Mouse (Mus musculus): ENCODE results near the gene Szrd1. TPM values are rescaled to one million over a fixed set of nuclear protein-coding genes. Genes with fewer than 3 reads are reported as not detected.

Gene Szrd1
- polyA plus RNA-seq, 1 experiment from 2014 or later: 33.4 TPM

DNA sequence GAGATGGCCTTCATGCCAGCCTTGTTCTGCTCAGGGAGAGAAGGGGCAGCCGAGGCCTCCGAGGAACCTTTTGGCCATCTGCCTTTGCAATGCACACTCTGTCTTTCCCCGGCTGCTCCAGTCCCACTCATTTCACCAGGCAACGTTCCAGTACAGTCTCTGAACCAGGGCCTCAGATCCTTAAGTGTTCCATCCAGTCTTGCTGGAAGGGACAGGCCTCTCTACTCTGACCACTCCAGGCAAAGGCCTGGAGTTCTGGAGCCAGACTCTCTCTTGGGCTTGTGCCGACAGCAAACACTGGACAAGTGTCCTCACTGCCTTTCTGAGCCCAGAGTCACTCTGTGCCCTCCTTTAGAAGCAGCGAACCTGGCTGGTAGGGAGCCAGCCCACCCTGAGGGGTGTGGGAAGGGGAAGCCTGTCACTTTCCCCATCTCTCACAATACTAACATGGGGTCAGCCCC lies 25.0 kb downstream of the Szrd1 start:
- H3K36me3 ChIP-seq: peaks cover 82% of the 10 kb centered on the region
- no peak overlapping the region for H3K4me2 ChIP-seq
- no peaks in the 10 kb centered on the region for H3K27me3 ChIP-seq (replicated peaks)
- no peak overlapping the region for H3K4me3 ChIP-seq
- 0 out of 2 replicates have a peak overlapping the region, but pooled peaks have one; percentile 23 for H3K9ac ChIP-seq
- no peak for ATAC-seq (ENCODE audit: insufficient number of reproducible peaks, low FRiP score)
- H3K4me1 ChIP-seq (replicated peaks): peaks cover 21% of the 10 kb centered on the region
- no peak overlapping the region for H3K27ac ChIP-seq (ENCODE audit: poor library complexity, severe bottlenecking)
- 0 out of 2 replicates have a peak, but pooled peaks cover 4% of the 10 kb centered on the region for H3K9me3 ChIP-seq (replicated peaks)
- 89% methylated on average over 6 of the region's 6 CpGs for WGBS

DNA sequence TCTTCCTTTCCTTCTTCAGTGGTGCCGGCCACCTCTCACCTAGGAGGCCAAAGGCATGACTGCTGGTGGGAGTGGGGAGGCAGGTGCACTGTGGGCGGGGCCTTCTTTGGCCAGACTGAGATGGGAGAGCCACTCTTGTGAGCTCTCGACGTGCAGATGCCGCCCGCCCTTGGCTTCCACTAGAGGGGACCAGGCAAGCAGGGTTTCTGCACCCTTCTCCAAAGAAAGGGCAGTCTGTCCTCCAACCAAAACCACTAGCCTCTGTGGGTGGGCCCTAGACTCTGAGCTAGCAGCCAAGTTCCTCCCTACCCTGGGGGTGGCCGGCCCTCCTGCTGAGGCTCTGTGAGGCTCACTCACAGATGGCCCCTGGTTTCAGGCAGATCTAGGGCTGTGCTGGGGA lies 25.7 kb downstream of the Szrd1 start:
- H3K9me3 ChIP-seq (replicated peaks): 0 out of 2 replicates have a peak, but pooled peaks cover 4% of the 10 kb centered on the region
- no peak overlapping the region for H3K27ac ChIP-seq (ENCODE audit: poor library complexity, severe bottlenecking)
- 77% methylated on average over 7 of the region's 7 CpGs for WGBS
- no peak overlapping the region for H3K4me3 ChIP-seq
- H3K4me2 ChIP-seq: no peak overlapping the region
- no peak overlapping the region for H3K9ac ChIP-seq
- H3K27me3 ChIP-seq (replicated peaks): no peaks in the 10 kb centered on the region
- H3K36me3 ChIP-seq: peaks cover 82% of the 10 kb centered on the region
- peaks cover 17% of the 10 kb centered on the region for H3K4me1 ChIP-seq (replicated peaks)
- no peak for ATAC-seq (ENCODE audit: insufficient number of reproducible peaks, low FRiP score)

DNA sequence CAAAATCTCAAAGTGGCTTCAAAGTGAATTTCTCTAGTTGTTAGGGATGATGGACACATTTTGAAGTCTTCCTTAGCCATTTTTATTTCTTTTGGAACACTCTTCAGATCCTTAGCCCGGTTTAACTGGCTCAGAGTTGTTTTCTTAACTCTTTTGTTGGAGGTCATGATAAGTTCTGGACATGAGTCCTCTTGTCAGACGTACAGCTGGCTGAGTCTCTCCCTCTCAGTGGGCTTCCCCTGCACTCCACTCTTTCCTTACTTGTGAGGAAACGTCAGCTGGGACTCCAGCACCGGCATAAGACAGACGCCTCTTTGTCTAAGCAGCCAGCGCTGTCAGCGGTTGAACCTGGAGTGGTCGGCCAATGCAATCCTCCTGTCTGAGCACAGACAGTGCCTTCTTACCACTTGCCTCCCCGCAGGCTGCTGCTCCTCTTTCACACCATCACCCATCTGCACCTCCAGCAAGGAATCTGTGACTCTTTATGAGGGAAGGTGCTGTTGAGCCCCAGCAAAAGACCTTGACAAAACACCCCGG lies 31.3 kb downstream of the Szrd1 start:
- H3K4me1 ChIP-seq (replicated peaks): peaks cover 15% of the 10 kb centered on the region
- no peak overlapping the region for H3K4me3 ChIP-seq
- no peak overlapping the region for H3K9ac ChIP-seq
- no peak overlapping the region for H3K4me2 ChIP-seq
- ATAC-seq (ENCODE audit: insufficient number of reproducible peaks, low FRiP score): 0 out of 2 replicates have a peak, but pooled peaks have one; percentile 30
- WGBS: 16% methylated on average over 10 of the region's 10 CpGs
- H3K9me3 ChIP-seq (replicated peaks): 0 out of 2 replicates have a peak, but pooled peaks cover 4% of the 10 kb centered on the region
- H3K36me3 ChIP-seq: peaks cover 33% of the 10 kb centered on the region
- H3K27ac ChIP-seq (ENCODE audit: poor library complexity, severe bottlenecking): peak overlapping the region; percentile 56
- 0 out of 2 replicates have a peak, but pooled peaks cover 6% of the 10 kb centered on the region for H3K27me3 ChIP-seq (replicated peaks)

DNA sequence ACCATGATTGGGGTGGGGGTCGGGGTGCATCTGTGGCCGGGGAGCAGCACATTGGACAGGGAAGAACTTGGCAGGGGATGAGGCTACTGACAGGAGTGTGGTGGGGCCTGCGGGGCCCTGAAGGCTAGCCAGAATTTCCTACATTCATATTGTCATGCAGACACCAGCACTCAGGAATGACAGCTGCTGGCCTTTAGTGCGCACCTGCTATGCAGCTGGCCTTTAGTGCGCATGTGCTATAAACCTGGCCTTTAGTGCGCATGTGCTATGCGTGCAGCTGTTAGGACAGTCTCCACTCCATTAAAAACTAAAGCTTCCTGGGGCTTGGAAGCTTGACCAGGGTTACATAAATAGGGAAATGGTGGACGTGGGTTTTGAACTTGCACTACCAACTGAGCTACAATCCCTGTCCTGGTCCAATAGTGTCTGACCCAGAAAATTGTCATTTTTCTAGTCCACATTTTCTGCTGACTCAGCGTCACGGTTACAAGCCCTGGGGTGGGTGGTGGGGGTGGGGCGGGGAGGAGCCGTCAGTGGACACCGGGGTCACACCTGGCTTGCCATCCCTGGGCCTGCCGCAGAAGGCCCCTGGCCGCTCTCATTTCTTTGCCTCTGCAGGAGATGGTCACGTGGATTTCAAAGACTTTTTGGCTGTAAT lies 32.9 kb downstream of the Szrd1 start:
- Histone ChIP-seq H3K9ac (no peak overlapping the region), H3K27ac (ENCODE audit: poor library complexity, severe bottlenecking) (no peak overlapping the region)
- 81% methylated on average over 16 of the region's 16 CpGs for WGBS

DNA sequence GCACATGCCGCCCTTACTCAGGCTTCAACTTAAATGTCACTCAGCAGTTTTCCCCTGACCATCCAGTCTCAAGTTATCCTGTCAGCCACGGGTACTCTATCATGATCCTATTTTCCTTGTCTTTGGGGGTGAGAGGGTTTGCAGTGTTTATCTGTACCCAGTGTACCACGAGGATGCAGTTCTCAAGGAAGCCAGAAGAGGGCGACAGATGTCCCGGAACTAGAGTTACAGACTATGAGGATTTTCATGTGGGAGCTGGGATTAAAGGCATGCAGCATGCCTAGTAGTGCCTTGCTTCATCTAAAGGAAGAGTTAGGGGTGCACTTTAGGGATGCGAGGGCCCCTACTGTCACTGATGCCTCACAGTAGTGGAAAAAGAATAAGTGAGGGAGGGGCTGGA lies 37.7 kb downstream of the Szrd1 start:
- Histone ChIP-seq H3K36me3 (no peaks in the 10 kb centered on the region), H3K4me1 (replicated peaks) (peaks cover 7% of the 10 kb centered on the region), H3K27ac (ENCODE audit: poor library complexity, severe bottlenecking) (no peak overlapping the region), H3K4me2 (no peak overlapping the region), H3K4me3 (no peak overlapping the region), H3K27me3 (replicated peaks) (0 out of 2 replicates have a peak, but pooled peaks cover 6% of the 10 kb centered on the region), H3K9ac (no peak overlapping the region), H3K9me3 (replicated peaks) (no peaks in the 10 kb centered on the region)
- no peak for ATAC-seq (ENCODE audit: insufficient number of reproducible peaks, low FRiP score)
- WGBS: 61% methylated on average over 6 of the region's 6 CpGs

More for the DNA sequence above, 32.9 kb downstream of the Szrd1 start:
- no peak for ATAC-seq (ENCODE audit: insufficient number of reproducible peaks, low FRiP score)
- Histone ChIP-seq H3K27me3 (replicated peaks) (0 out of 2 replicates have a peak, but pooled peaks cover 6% of the 10 kb centered on the region), H3K4me3 (no peak overlapping the region), H3K9me3 (replicated peaks) (0 out of 2 replicates have a peak, but pooled peaks cover 4% of the 10 kb centered on the region), H3K4me1 (replicated peaks) (peaks cover 15% of the 10 kb centered on the region), H3K36me3 (peaks cover 16% of the 10 kb centered on the region), H3K4me2 (no peak overlapping the region)

DNA sequence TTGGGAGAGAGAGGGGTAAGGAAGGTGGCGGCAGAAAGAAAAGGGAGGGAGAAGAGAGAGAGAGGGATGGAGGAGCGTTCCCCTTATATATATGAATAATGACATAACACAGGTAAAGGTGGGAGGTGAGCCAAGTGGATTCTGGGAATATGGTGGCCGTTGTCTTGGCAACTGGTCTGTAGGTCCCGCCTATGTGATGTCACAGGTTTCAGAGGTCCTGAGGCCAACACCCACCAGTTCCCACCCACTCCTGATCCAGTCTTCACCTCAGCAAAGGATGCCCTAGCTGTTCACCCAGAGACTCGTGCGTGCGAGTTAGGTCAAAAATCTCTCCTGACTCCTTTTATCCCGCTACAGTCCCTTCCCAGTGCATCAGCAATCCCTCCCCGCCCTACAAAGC lies 38.3 kb downstream of the Szrd1 start:
- WGBS: 84% methylated on average over 9 of the region's 9 CpGs
- H3K4me2 ChIP-seq: no peak overlapping the region

DNA sequence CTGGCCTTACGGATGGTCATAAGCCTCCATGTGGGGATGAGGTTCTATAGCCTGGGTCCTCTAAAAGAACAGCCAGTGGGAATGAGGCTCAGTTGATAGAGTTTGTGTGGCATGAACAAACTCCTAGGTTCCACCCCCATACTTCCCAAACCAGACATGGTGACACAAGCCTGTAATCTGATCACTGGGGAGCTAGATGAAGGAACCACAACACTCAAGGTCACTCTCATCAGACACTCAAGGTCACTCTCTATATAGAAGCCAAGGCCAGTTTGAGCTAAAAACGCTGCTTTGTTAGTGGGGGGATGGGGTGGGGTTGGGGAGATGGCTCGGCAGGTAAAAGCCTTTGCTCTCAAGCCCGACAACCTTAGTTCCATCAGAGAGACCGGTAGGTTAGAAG lies 39.6 kb downstream of the Szrd1 start:
- 59% methylated on average over 5 of the region's 5 CpGs for WGBS
- no peak overlapping the region for H3K9ac ChIP-seq
- no peaks in the 10 kb centered on the region for H3K36me3 ChIP-seq
- no peak overlapping the region for H3K27ac ChIP-seq (ENCODE audit: poor library complexity, severe bottlenecking)
- H3K9me3 ChIP-seq (replicated peaks): no peaks in the 10 kb centered on the region
- no peak overlapping the region for H3K4me3 ChIP-seq
- H3K4me1 ChIP-seq (replicated peaks): peaks cover 10% of the 10 kb centered on the region
- no peak for ATAC-seq (ENCODE audit: insufficient number of reproducible peaks, low FRiP score)
- 0 out of 2 replicates have a peak, but pooled peaks cover 6% of the 10 kb centered on the region for H3K27me3 ChIP-seq (replicated peaks)
- H3K4me2 ChIP-seq: no peak overlapping the region

More for the DNA sequence above, 38.3 kb downstream of the Szrd1 start:
- H3K4me1 ChIP-seq (replicated peaks): peaks cover 10% of the 10 kb centered on the region
- H3K9ac ChIP-seq: no peak overlapping the region
- H3K4me3 ChIP-seq: no peak overlapping the region
- no peak overlapping the region for H3K27ac ChIP-seq (ENCODE audit: poor library complexity, severe bottlenecking)
- ATAC-seq (ENCODE audit: insufficient number of reproducible peaks, low FRiP score): no peak
- H3K36me3 ChIP-seq: no peaks in the 10 kb centered on the region
- 0 out of 2 replicates have a peak, but pooled peaks cover 6% of the 10 kb centered on the region for H3K27me3 ChIP-seq (replicated peaks)
- H3K9me3 ChIP-seq (replicated peaks): no peaks in the 10 kb centered on the region

DNA sequence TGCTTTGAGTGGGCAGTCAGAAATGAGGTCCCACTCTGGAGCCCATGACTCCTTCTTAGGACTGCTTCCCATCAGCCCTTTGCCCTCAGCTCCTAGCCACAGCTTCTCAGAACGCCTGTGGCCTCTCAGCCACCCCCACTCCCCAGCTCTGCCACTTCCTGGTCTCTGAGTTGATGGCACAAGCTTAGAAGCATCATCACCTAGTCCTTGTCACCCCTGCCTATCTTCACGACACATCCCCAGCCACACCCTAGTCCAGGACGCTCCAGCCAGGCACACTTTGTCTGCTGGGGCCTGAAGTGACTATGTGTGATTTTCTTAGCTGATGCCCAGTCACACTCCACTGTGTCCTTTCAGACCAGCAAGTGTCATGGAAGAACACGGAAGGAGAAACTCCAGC lies 40.6 kb downstream of the Szrd1 start:
- 49% methylated on average over 4 of the region's 4 CpGs for WGBS
- H3K4me2 ChIP-seq: no peak overlapping the region
- no peaks in the 10 kb centered on the region for H3K9me3 ChIP-seq (replicated peaks)
- ATAC-seq (ENCODE audit: insufficient number of reproducible peaks, low FRiP score): no peak
- H3K27me3 ChIP-seq (replicated peaks): 0 out of 2 replicates have a peak, but pooled peaks cover 5% of the 10 kb centered on the region
- H3K9ac ChIP-seq: no peak overlapping the region
- H3K36me3 ChIP-seq: no peaks in the 10 kb centered on the region
- peaks cover 10% of the 10 kb centered on the region for H3K4me1 ChIP-seq (replicated peaks)
- no peak overlapping the region for H3K4me3 ChIP-seq
- no peak overlapping the region for H3K27ac ChIP-seq (ENCODE audit: poor library complexity, severe bottlenecking)

DNA sequence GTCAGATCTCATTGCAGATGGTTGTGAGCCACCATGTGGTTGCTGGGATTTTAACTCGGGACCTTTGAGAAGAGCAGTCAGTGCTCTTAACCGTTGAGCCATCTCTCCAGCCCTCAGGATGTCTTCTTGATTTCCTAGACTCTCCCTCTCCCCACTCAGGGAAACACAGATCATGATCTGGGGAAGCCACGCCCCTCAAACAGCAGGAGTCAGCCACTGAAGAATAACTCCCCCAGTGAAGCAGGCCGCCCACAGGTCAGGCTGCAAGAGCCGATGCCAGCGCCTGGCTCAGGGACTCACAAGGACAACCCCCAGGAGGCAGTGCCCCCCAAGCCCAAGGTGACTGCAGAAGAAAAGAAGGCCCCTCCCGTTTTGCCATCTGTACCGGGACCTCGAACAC lies 42.9 kb downstream of the Szrd1 start:
- no peaks in the 10 kb centered on the region for H3K9me3 ChIP-seq (replicated peaks)
- H3K4me2 ChIP-seq: no peak overlapping the region
- no peak overlapping the region for H3K9ac ChIP-seq
- peaks cover 10% of the 10 kb centered on the region for H3K4me1 ChIP-seq (replicated peaks)
- H3K36me3 ChIP-seq: no peaks in the 10 kb centered on the region
- no peaks in the 10 kb centered on the region for H3K27me3 ChIP-seq (replicated peaks)
- no peak overlapping the region for H3K27ac ChIP-seq (ENCODE audit: poor library complexity, severe bottlenecking)
- WGBS: 35% methylated on average over 9 of the region's 9 CpGs
- H3K4me3 ChIP-seq: no peak overlapping the region
- no peak for ATAC-seq (ENCODE audit: insufficient number of reproducible peaks, low FRiP score)

DNA sequence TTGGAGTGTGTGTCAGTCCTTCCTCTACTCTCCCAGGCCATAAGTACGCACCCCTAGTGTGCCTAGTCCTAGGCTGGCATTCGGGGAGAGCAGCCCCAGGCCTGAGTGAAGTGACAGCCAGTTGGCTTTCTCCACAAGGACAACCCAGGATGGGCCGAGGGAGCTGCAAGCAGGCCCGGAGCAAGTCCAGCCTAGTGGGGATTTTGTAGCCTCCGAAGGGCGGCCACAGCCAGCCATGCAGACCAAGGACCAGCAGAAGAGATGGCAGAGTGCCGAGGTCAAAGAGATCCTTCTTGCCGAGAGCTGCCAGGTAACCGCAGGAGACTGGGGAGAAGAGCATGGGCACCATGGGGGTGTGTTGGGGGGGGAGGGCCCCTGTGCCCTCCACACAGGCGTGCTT lies 44.6 kb downstream of the Szrd1 start:
- no peak overlapping the region for H3K4me2 ChIP-seq
- H3K9me3 ChIP-seq (replicated peaks): no peaks in the 10 kb centered on the region
- no peaks in the 10 kb centered on the region for H3K36me3 ChIP-seq
- H3K9ac ChIP-seq: no peak overlapping the region
- no peaks in the 10 kb centered on the region for H3K27me3 ChIP-seq (replicated peaks)
- H3K4me3 ChIP-seq: no peak overlapping the region
- WGBS: 75% methylated on average over 10 of the region's 10 CpGs
- ATAC-seq (ENCODE audit: insufficient number of reproducible peaks, low FRiP score): no peak
- no peak overlapping the region for H3K27ac ChIP-seq (ENCODE audit: poor library complexity, severe bottlenecking)
- H3K4me1 ChIP-seq (replicated peaks): peaks cover 8% of the 10 kb centered on the region

DNA sequence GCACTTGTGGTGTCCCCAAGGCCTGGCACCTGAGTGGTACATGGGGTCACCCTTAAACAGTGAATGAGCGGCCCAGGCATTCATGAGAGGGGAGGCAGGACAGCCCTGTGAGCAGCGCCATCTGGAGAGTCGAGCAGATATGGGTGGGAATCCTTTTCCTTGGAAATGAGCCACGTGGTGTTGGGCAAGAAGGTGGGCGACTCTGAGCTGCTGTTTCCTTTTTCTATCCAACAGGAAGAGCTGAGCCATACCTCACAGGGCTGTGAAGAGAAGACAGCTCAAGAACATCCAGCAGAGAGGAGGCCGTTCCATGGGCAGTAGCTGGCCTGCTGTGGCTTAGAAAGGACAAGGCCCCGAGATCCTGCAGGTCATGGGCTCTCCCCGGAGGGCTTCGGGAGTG lies 50.9 kb downstream of the Szrd1 start:
- ATAC-seq (ENCODE audit: insufficient number of reproducible peaks, low FRiP score): no peak
- no peak overlapping the region for H3K9ac ChIP-seq
- 72% methylated on average over 9 of the region's 9 CpGs for WGBS

More for the DNA sequence above, 50.9 kb downstream of the Szrd1 start:
- no peak overlapping the region for H3K27ac ChIP-seq (ENCODE audit: poor library complexity, severe bottlenecking)
- no peak overlapping the region for H3K4me3 ChIP-seq
- H3K9me3 ChIP-seq (replicated peaks): no peaks in the 10 kb centered on the region
- no peaks in the 10 kb centered on the region for H3K27me3 ChIP-seq (replicated peaks)
- H3K36me3 ChIP-seq: no peaks in the 10 kb centered on the region
- H3K4me2 ChIP-seq: no peak overlapping the region
- no peaks in the 10 kb centered on the region for H3K4me1 ChIP-seq (replicated peaks)
